Mouse (Mus musculus): ENCODE results near the gene Cxcl1. TPM values are rescaled to one million over a fixed set of nuclear protein-coding genes. Genes with fewer than 3 reads are reported as not detected.

Cxcl1 gene
- total RNA-seq, 2 experiments from 2014 or later = 0.36 to 0.61 TPM

Other genes starting within 250 kb of the Cxcl1 start
- under 1 TPM; 0.17 TPM for gene Cxcl5, start 131.9 kb upstream of the Cxcl1 start, total RNA-seq (2021)
- gene Ppbp, start 122.7 kb upstream of the Cxcl1 start, total RNA-seq (2021) = 1 to 10 TPM; 3.7 to 4.3 TPM
- 10 to 100 TPM; 31.8 to 36.3 TPM for gene Pf4, start 118.8 kb upstream of the Cxcl1 start, total RNA-seq (2021)
- gene Cxcl3, start 105.1 kb upstream of the Cxcl1 start, total RNA-seq (2021) = not detected
- gene Cxcl15, start 96.7 kb upstream of the Cxcl1 start, total RNA-seq (2021) = under 1 TPM in 1 of 2 experiments, not detected in 1; 0.22 TPM
- not detected for gene Cxcl2, start 12.6 kb downstream of the Cxcl1 start, total RNA-seq (2021)
- gene Mthfd2l, start 39.9 kb downstream of the Cxcl1 start, total RNA-seq (2021) = 10 to 100 TPM; 12.1 to 12.2 TPM
- under 1 TPM; 0.45 to 0.51 TPM for gene Epgn, start 136.2 kb downstream of the Cxcl1 start, total RNA-seq (2021)
- gene Ereg, start 183.4 kb downstream of the Cxcl1 start, total RNA-seq (2021) = under 1 TPM; 0.07 TPM
- not detected for gene Areg, start 248.4 kb downstream of the Cxcl1 start, total RNA-seq (2021)

Data from heart, postnatal 14 days (tissue).